Mouse (Mus musculus): ENCODE measurements around the gene Myom3. TPM values are rescaled to one million over a fixed set of nuclear protein-coding genes. Genes with fewer than 3 reads are reported as not detected.

Gene Myom3
- polyA plus RNA-seq, 1 experiment from 2014 or later, result 0.11 TPM

DNA sequence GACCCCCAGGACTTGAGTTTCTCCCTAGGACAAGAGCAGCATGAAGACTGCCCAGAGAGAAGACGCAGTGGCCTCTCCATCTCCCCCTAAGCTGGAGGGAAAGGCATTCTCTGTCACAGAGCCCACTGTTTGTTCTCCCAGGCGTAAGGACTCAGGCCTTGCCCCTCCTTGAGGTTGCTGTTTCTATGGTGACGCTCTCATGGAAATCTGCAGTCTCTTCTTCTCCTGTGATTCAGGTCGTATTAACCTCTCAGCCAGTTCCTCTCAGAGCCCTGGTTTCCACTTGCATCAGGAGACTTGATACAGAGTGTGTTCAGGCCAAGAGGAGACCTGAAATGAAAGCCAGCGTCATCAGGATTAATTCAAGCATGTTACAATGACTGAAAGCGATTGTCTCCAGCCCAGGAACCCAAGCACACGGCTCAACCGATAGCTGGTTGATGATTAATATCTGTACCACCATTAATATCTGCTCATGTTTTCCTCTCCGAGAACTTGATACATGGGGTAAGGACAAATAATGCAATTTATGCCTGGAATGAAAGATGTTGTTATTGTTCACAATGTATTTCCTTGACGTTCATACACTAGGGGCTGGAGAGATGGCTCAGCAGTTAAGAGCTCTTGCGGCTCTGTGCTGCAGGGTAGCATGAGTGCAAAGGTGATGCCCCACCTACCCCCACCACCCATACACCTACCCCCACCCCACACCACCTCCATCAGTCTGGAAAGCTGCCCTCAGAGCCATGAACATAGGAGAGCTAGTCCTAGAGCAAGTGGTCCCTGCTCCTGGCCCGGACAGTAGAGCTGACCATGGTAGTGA, 74.0 kb downstream of the Myom3 start:
- 49% methylated on average over 12 of the region's 12 CpGs for WGBS
- Histone ChIP-seq H3K27me3 (ENCODE audit: control insufficient read depth, insufficient read depth, low read length) (no peaks in the 10 kb centered on the region), H3K4me2 (no peak overlapping the region), H3K4me3 (ENCODE audit: low read depth, low read length) (no peak overlapping the region), H3K9me3 (ENCODE audit: control insufficient read depth, low read length) (no peaks in the 10 kb centered on the region), H3K36me3 (ENCODE audit: control insufficient read depth, insufficient read depth, low read length) (no peaks in the 10 kb centered on the region), H3K4me1 (ENCODE audit: control insufficient read depth, insufficient read depth, low read length) (peaks cover 13% of the 10 kb centered on the region), H3K9ac (ENCODE audit: low read length) (no peak overlapping the region), H3K27ac (ENCODE audit: low read depth, low read length) (peak overlapping the region; percentile 11; the same call in 1 of the 2 replicates)
- peak; percentile 91 for DNase-seq (ENCODE audit: low spot score, missing footprints)
- ATAC-seq (ENCODE audit: low FRiP score), result peak; percentile 73; the same call in 1 of the 2 replicates

DNA sequence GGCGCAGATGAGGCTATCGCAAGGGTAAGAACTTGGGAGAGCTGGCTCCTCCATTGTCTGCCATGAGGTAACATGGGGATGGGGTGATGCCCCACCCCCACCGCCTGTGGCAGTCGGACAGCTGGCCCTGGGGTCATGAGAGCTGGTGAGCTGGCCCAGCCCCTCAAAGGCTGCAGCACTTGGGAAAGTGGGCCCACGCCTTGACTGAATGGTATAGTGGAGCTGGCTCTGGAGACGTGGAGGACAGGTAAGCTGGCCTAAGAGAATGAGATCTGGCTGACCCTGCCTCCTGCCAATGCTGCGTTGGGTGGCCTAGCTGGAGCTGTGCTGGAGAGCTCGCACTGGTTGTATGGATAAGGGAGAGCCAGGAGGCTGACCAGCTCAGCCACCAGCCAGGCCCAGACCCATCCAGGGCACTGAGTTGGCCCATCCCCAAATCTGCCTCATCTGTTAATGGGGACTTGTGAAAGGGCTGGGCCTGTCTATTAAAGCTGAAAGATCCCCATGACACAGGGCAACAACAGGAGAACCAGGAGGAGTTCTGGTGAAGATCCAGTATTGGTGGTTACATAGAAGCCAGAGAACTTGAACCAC, 74.7 kb downstream of the Myom3 start:
- no peak overlapping the region for H3K4me3 ChIP-seq (ENCODE audit: low read depth, low read length)

DNA sequence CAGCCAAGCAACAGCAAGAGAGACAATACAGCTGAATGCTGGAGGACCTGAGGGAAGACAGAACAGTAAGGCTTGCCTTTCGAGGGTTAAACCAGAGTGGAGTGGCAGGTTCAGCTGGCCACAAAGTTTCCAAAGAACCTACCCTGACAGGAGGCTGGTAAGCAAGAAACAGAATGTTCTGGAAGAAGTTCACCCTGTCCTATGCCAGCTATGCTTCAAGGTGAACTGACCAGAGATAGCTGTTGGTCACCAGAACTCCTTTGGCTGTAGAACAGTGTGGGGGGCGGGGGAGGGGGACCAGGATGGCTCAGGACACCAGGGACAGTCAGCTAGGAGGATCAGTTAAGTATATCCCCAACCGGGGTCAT, 79.4 kb downstream of the Myom3 start:
- WGBS, result 86% methylated on average over 3 of the region's 3 CpGs

More for the DNA sequence above, 74.7 kb downstream of the Myom3 start:
- H3K27ac ChIP-seq (ENCODE audit: low read depth, low read length), result peak overlapping the region; percentile 11; the same call in 1 of the 2 replicates
- no peak overlapping the region for H3K9ac ChIP-seq (ENCODE audit: low read length)
- no peaks in the 10 kb centered on the region for H3K36me3 ChIP-seq (ENCODE audit: control insufficient read depth, insufficient read depth, low read length)
- no peak overlapping the region for H3K4me2 ChIP-seq
- no peaks in the 10 kb centered on the region for H3K9me3 ChIP-seq (ENCODE audit: control insufficient read depth, low read length)
- H3K4me1 ChIP-seq (ENCODE audit: control insufficient read depth, insufficient read depth, low read length), result peaks cover 10% of the 10 kb centered on the region
- WGBS, result 76% methylated on average over 8 of the region's 8 CpGs
- no peak for DNase-seq (ENCODE audit: low spot score, missing footprints)
- ATAC-seq (ENCODE audit: low FRiP score), result 0 out of 2 replicates have a peak, but pooled peaks have one; percentile 27
- H3K27me3 ChIP-seq (ENCODE audit: control insufficient read depth, insufficient read depth, low read length), result no peaks in the 10 kb centered on the region

DNA sequence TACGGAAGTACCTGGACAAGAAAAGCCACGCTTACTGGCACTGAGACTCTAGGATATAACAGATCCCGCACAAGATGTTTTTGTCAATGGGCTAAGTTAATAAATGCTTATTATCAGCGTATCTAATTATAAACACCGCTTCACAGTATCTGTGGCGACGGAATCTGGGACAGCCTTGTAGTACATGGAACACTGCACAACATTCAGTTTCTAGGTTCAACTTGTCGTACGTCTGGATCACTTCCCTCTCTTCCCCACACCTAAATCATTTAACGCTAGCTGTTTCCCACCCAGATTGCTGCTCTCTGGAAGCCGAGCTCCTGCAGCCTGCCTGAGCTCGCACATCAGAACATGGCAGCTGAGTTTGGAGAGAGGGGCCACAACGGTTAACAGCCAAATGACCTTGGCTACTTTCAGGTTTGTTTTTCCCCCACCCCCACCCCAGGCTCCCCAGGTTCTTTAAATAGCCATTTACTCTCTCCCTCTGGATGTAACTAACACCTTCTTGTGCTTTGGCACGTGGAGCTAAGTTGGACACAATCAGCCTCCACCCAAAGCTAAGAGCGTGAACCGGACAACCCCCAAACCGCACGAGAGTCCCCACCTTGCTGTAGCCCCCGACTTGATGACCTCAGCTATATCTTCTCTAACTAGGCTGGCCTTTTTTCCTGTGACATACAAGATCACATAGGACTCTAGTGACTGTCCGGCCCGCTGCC, 79.9 kb downstream of the Myom3 start:
- 93% methylated on average over 21 of the region's 21 CpGs for WGBS
- H3K4me3 ChIP-seq (ENCODE audit: low read depth, low read length), result no peak overlapping the region
- no peaks in the 10 kb centered on the region for H3K9me3 ChIP-seq (ENCODE audit: control insufficient read depth, low read length)
- H3K9ac ChIP-seq (ENCODE audit: low read length), result no peak overlapping the region
- no peaks in the 10 kb centered on the region for H3K36me3 ChIP-seq (ENCODE audit: control insufficient read depth, insufficient read depth, low read length)
- no peaks in the 10 kb centered on the region for H3K4me1 ChIP-seq (ENCODE audit: control insufficient read depth, insufficient read depth, low read length)
- DNase-seq (ENCODE audit: low spot score, missing footprints) (no peak), ATAC-seq (ENCODE audit: low FRiP score) (no peak)
- no peak overlapping the region for H3K4me2 ChIP-seq
- H3K27me3 ChIP-seq (ENCODE audit: control insufficient read depth, insufficient read depth, low read length), result no peaks in the 10 kb centered on the region
- no peak overlapping the region for H3K27ac ChIP-seq (ENCODE audit: low read depth, low read length)

More for the DNA sequence above, 79.4 kb downstream of the Myom3 start:
- DNase-seq (ENCODE audit: low spot score, missing footprints) (no peak), ATAC-seq (ENCODE audit: low FRiP score) (no peak)
- no peak overlapping the region for H3K9ac ChIP-seq (ENCODE audit: low read length)
- H3K27ac ChIP-seq (ENCODE audit: low read depth, low read length), result no peak overlapping the region
- H3K36me3 ChIP-seq (ENCODE audit: control insufficient read depth, insufficient read depth, low read length), result no peaks in the 10 kb centered on the region
- H3K4me3 ChIP-seq (ENCODE audit: low read depth, low read length), result no peak overlapping the region
- no peaks in the 10 kb centered on the region for H3K27me3 ChIP-seq (ENCODE audit: control insufficient read depth, insufficient read depth, low read length)
- peaks cover under 1% of the 10 kb centered on the region; the same call in 1 of the 2 replicates for H3K4me1 ChIP-seq (ENCODE audit: control insufficient read depth, insufficient read depth, low read length)
- H3K9me3 ChIP-seq (ENCODE audit: control insufficient read depth, low read length), result no peaks in the 10 kb centered on the region
- H3K4me2 ChIP-seq, result no peak overlapping the region

DNA sequence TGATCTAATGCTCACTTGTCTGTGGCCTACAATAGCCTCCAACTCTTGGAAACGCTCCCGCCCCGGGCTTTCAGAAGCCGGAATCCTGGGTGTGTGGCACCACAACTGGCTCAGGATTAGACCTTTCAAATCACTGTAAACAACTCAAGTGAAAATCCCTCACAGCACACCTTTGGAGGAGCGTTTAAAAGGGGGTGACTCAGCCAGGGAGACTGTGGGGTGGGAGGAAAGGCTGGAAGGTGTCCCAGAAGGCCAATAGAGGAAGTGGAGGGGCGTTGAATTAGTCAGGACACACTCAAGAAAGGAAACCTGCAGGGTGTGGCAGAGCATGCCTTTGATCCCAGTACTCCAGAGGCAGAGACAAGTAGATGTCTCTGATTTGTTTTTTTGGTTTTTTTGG, 84.9 kb downstream of the Myom3 start:
- Histone ChIP-seq H3K27me3 (ENCODE audit: control insufficient read depth, insufficient read depth, low read length) (no peaks in the 10 kb centered on the region), H3K36me3 (ENCODE audit: control insufficient read depth, insufficient read depth, low read length) (no peaks in the 10 kb centered on the region), H3K4me3 (ENCODE audit: low read depth, low read length) (no peak overlapping the region), H3K9me3 (ENCODE audit: control insufficient read depth, low read length) (no peaks in the 10 kb centered on the region), H3K4me1 (ENCODE audit: control insufficient read depth, insufficient read depth, low read length) (no peaks in the 10 kb centered on the region), H3K9ac (ENCODE audit: low read length) (no peak overlapping the region), H3K27ac (ENCODE audit: low read depth, low read length) (no peak overlapping the region), H3K4me2 (no peak overlapping the region)
- ATAC-seq (ENCODE audit: low FRiP score) (no peak), DNase-seq (ENCODE audit: low spot score, missing footprints) (no peak)
- 82% methylated on average over 6 of the region's 6 CpGs for WGBS

DNA sequence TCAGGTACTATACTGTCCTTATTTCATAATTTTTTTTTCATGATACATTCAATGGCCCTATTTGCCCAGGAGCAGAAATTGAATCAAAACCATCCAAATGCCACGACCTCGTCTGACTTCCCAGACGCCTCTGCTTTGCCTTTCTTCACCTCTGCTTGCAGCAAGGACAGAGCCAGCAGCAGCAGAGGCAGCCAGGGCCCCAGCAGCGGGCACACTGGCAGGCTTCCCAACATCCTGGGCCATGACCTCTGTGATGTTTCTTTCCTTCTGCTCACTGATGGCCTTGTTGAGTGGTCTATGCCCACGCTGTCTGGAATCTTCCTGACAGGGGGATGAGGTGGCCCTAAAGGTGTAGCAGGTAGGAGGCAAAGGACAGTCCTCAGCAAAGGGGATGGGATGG, 88.1 kb downstream of the Myom3 start:
- WGBS, result 81% methylated on average over 5 of the region's 5 CpGs
- Histone ChIP-seq H3K36me3 (ENCODE audit: control insufficient read depth, insufficient read depth, low read length) (no peaks in the 10 kb centered on the region), H3K9ac (ENCODE audit: low read length) (no peak overlapping the region), H3K4me2 (no peak overlapping the region), H3K4me1 (ENCODE audit: control insufficient read depth, insufficient read depth, low read length) (no peaks in the 10 kb centered on the region), H3K9me3 (ENCODE audit: control insufficient read depth, low read length) (no peaks in the 10 kb centered on the region), H3K27ac (ENCODE audit: low read depth, low read length) (no peak overlapping the region), H3K27me3 (ENCODE audit: control insufficient read depth, insufficient read depth, low read length) (no peaks in the 10 kb centered on the region), H3K4me3 (ENCODE audit: low read depth, low read length) (no peak overlapping the region)
- ATAC-seq (ENCODE audit: low FRiP score) (no peak), DNase-seq (ENCODE audit: low spot score, missing footprints) (no peak)

DNA sequence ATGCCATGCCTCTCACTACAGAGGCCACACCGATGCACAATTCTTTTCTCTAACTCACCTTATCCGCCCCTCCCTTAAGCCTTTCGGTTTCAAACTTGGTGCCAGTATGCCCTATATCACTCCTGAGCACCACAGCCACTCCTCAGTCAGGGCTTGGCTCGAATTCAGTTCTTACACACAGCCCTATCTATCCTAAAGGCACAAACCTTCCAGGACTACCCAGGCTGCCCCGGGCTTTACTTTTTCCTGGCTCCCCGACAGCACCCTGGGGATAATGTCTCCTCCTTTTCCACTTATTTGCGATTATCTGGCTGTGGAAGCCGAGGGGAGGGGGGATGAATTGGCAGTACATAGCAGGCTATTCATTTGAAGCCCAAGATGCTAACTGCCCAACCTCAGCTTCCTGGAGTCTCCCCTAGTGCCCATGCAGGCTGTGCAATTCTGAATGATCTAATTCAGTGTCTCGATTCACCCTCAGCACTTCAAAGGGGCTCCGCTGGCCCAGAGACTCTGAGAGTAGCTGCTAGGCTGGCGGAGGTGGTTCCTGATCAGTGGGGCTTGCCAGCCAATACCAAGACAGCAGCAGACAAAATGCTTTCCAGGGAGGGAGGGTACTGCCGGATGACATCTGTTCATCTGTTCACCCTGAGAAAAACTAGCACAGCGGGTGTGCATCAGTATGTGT, 91.0 kb downstream of the Myom3 start:
- Histone ChIP-seq H3K36me3 (ENCODE audit: control insufficient read depth, insufficient read depth, low read length) (no peaks in the 10 kb centered on the region), H3K9me3 (ENCODE audit: control insufficient read depth, low read length) (no peaks in the 10 kb centered on the region), H3K4me3 (ENCODE audit: low read depth, low read length) (no peak overlapping the region), H3K27me3 (ENCODE audit: control insufficient read depth, insufficient read depth, low read length) (no peaks in the 10 kb centered on the region), H3K9ac (ENCODE audit: low read length) (peak overlapping the region; percentile 0; the same call in 1 of the 2 replicates), H3K4me1 (ENCODE audit: control insufficient read depth, insufficient read depth, low read length) (no peaks in the 10 kb centered on the region; the same call in 1 of the 2 replicates), H3K4me2 (no peak overlapping the region), H3K27ac (ENCODE audit: low read depth, low read length) (no peak overlapping the region)
- ATAC-seq (ENCODE audit: low FRiP score) (no peak), DNase-seq (ENCODE audit: low spot score, missing footprints) (no peak)
- WGBS, result 42% methylated on average over 13 of the region's 13 CpGs

DNA sequence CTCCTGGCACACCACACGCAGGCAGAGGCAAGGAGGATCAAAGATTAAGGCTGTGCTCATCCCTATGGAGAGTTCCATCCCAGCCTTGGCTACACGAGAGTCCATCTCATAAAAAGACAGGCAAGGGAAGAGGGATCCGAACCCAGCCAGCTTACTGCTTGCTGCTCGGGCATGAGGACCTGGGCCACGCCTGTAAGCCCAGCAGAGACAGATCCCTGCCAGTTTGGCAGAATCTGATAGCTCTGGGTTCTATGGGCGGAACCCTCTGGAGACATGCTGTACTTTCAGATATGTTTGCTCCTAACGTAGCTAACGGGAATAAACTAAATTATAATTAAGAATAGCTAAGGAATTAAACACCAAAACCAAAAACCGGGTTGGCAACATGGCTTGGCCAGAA, 92.4 kb downstream of the Myom3 start:
- Histone ChIP-seq H3K36me3 (ENCODE audit: control insufficient read depth, insufficient read depth, low read length) (no peaks in the 10 kb centered on the region), H3K27me3 (ENCODE audit: control insufficient read depth, insufficient read depth, low read length) (no peaks in the 10 kb centered on the region), H3K4me1 (ENCODE audit: control insufficient read depth, insufficient read depth, low read length) (no peaks in the 10 kb centered on the region; the same call in 1 of the 2 replicates), H3K4me3 (ENCODE audit: low read depth, low read length) (no peak overlapping the region), H3K9me3 (ENCODE audit: control insufficient read depth, low read length) (no peaks in the 10 kb centered on the region), H3K9ac (ENCODE audit: low read length) (no peak overlapping the region), H3K4me2 (no peak overlapping the region), H3K27ac (ENCODE audit: low read depth, low read length) (no peak overlapping the region)
- 87% methylated on average over 9 of the region's 9 CpGs for WGBS
- no peak for DNase-seq (ENCODE audit: low spot score, missing footprints)
- no peak for ATAC-seq (ENCODE audit: low FRiP score)

Measured in midbrain, embryonic 11.5 days (tissue).